Mouse (Mus musculus) hindbrain, embryonic 14.5 days (tissue): ENCODE measurements at regions not wholly inside any gene's neighbourhood (a gene's known extent, or its start where the extent isn't known, plus 50 kb on each side); places are given as distances from the start of the nearest gene placed in this dataset.

Experiments
- ATAC-seq: fragments of 200-750 bp; cut with Nextera tagmentation; 2 replicates; pipeline ENCODE4 v1.8.0; 2017; ENCODE audit warnings: moderate number of reproducible peaks, mild to moderate bottlenecking, moderate TSS enrichment, moderate library complexity; ENCODE audit not compliant: low FRiP score
- DNase-seq: peaks from one replicate; pipeline ENCODE4 v3.0.0-alpha.2; 2015; ENCODE audit warnings: low spot score
- H3K27ac ChIP-seq: fragments of 300-500 bp; sonication (generic); 2 replicates; pipeline ENCODE4 v1.5.1; 2014; ENCODE audit warnings: mild to moderate bottlenecking, moderate library complexity
- H3K27me3 ChIP-seq: fragments of 300-500 bp; sonication (generic); 2 replicates; pipeline ENCODE4 v1.6.1; 2014; ENCODE audit warnings: mild to moderate bottlenecking, low read length, mixed read lengths; ENCODE audit not compliant: control insufficient read depth, insufficient read depth
- H3K36me3 ChIP-seq: fragments of 300-500 bp; sonication (generic); replicated peaks from 2 replicates; pipeline ENCODE4 v1.6.1; 2014; ENCODE audit not compliant: control insufficient read depth, insufficient read depth
- H3K4me1 ChIP-seq: fragments of 300-500 bp; sonication (generic); replicated peaks from 2 replicates; pipeline ENCODE4 v1.6.1; 2014; ENCODE audit warnings: antibody characterized with exemption, low read length, mixed read lengths; ENCODE audit not compliant: control insufficient read depth, insufficient read depth
- H3K4me2 ChIP-seq: fragments of 300-500 bp; sonication (generic); replicated peaks from 2 replicates; pipeline ENCODE4 v1.6.1; 2014; ENCODE audit warnings: mild to moderate bottlenecking, moderate library complexity
- H3K4me3 ChIP-seq: fragments of 300-500 bp; sonication (generic); replicated peaks from 2 replicates; pipeline ENCODE4 v1.5.1; 2014; ENCODE audit warnings: mild to moderate bottlenecking, low read length
- H3K9ac ChIP-seq: fragments of 300-500 bp; sonication (generic); 2 replicates; pipeline ENCODE4 v1.6.1; 2014
- H3K9me3 ChIP-seq: fragments of 300-500 bp; sonication (generic); 2 replicates; pipeline ENCODE4 v1.6.1; 2016; ENCODE audit warnings: low read length; ENCODE audit not compliant: control insufficient read depth
- WGBS: fragments of 180-500 bp; shearing (Covaris S2); extraction: QIAGEN DNeasy Blood & Tissue Kit; methylation state at CpG from one replicate; pipeline ENCODE4 v1.1.7; 2014; 5-methylcytosine and 5-hydroxymethylcytosine counted together

- Histone ChIP-seq H3K4me2 (no peak overlapping the region), H3K4me1 (no peaks in the 10 kb centered on the region), H3K4me3 (no peak overlapping the region), H3K9ac (no peak overlapping the region), H3K27ac (no peak overlapping the region), H3K9me3 (no peaks in the 10 kb centered on the region), H3K36me3 (no peaks in the 10 kb centered on the region), H3K27me3 (no peaks in the 10 kb centered on the region)
- ATAC-seq = no peak
- 88% methylated on average over 4 of the region's 4 CpGs for WGBS
- DNase-seq = no peak
Measured at GRCm38 (mm10) chrX:109686502-109687130, 490.1 kb downstream of the Gm6377 start.

- 46% methylated on average over 4 of the region's 4 CpGs for WGBS
- peak; percentile 79 for DNase-seq
- no peak overlapping the region for H3K27ac ChIP-seq
Measured at GRCm38 (mm10) chrX:109734961-109735537, 538.5 kb downstream of the Gm6377 start.

GRCm38 (mm10) chrX:109735967-109736366 is 539.4 kb downstream of the Gm6377 start:
- Histone ChIP-seq H3K27ac (no peak overlapping the region), H3K36me3 (no peaks in the 10 kb centered on the region), H3K27me3 (no peaks in the 10 kb centered on the region), H3K4me2 (no peak overlapping the region), H3K9me3 (no peaks in the 10 kb centered on the region), H3K9ac (no peak overlapping the region), H3K4me3 (no peak overlapping the region), H3K4me1 (no peaks in the 10 kb centered on the region)
- DNase-seq = no peak
- no peak for ATAC-seq

More at GRCm38 (mm10) chrX:109734961-109735537, 538.5 kb downstream of the Gm6377 start:
- no peak overlapping the region for H3K4me3 ChIP-seq
- no peak overlapping the region for H3K4me2 ChIP-seq
- no peaks in the 10 kb centered on the region for H3K9me3 ChIP-seq
- H3K4me1 ChIP-seq = no peaks in the 10 kb centered on the region
- no peaks in the 10 kb centered on the region for H3K27me3 ChIP-seq
- H3K9ac ChIP-seq = no peak overlapping the region
- H3K36me3 ChIP-seq = no peaks in the 10 kb centered on the region
- no peak for ATAC-seq
